In the genomic region with DNA sequence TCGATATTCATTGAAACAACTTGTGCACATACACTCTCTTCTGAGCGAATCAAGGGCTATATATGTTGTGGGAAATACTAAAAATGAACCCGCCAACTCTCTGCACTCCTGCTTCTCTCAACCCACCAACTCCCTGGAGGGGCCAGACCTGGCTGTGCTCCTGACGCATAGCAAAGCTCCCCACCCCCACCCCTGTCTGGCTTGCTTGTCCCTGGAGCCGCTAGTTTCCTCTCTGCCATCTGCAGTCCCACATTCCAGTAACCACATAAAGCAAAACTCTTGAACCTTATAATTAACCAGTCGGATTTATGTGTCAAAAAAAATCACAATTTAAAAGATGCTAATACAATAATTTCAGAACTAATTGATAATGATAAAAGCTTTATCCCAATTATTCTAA, we compare ENCODE assay signal across 17 mouse cellular contexts.
"Had no signal": no experiment of that assay in that cellular context is flagged by ENCODE, and none has a peak within 500 bp of the region (broad histone marks: within the 10 kb centered on the region; RNA-seq: fewer than 3 reads in every experiment).

No protein-coding gene starts in this region.

- H3K27me3 ChIP-seq: limb, embryonic 13.5 days; liver, embryonic 13.5 days; midbrain, embryonic 12.5 days; neural tube, embryonic 13.5 days had no signal

- H3K9ac ChIP-seq: limb, embryonic 13.5 days; liver, embryonic 13.5 days; midbrain, embryonic 12.5 days; neural tube, embryonic 13.5 days had no signal

- H3K27ac ChIP-seq: kidney, postnatal 0 days; limb, embryonic 13.5 days; liver, embryonic 13.5 days; midbrain, embryonic 12.5 days; neural tube, embryonic 13.5 days; stomach, postnatal 0 days had no signal

- DNase-seq: kidney, adult 18-20 months; layer of hippocampus, adult 9-11 months; liver, embryonic 13.5 days; lung, adult 2 months; lung, postnatal 14 days; lung, postnatal 4 days; thymus, adult 2 months; thymus, postnatal 14 days; thymus, postnatal 4 days had no signal

- H3K36me3 ChIP-seq: limb, embryonic 13.5 days; liver, embryonic 13.5 days; midbrain, embryonic 12.5 days; neural tube, embryonic 13.5 days had no signal

- H3K9me3 ChIP-seq: limb, embryonic 13.5 days; liver, embryonic 13.5 days; midbrain, embryonic 12.5 days; neural tube, embryonic 13.5 days had no signal

- H3K4me2 ChIP-seq: limb, embryonic 13.5 days; liver, embryonic 13.5 days; midbrain, embryonic 12.5 days; neural tube, embryonic 13.5 days had no signal

- ATAC-seq: midbrain, embryonic 16.5 days had no signal

- H3K4me3 ChIP-seq: layer of hippocampus, adult 2 months; limb, embryonic 13.5 days; liver, embryonic 13.5 days; midbrain, embryonic 12.5 days; myocyte; neural tube, embryonic 13.5 days had no signal
